Mouse (Mus musculus): ENCODE results near the gene Ostf1.

The Ostf1 gene

DNA sequence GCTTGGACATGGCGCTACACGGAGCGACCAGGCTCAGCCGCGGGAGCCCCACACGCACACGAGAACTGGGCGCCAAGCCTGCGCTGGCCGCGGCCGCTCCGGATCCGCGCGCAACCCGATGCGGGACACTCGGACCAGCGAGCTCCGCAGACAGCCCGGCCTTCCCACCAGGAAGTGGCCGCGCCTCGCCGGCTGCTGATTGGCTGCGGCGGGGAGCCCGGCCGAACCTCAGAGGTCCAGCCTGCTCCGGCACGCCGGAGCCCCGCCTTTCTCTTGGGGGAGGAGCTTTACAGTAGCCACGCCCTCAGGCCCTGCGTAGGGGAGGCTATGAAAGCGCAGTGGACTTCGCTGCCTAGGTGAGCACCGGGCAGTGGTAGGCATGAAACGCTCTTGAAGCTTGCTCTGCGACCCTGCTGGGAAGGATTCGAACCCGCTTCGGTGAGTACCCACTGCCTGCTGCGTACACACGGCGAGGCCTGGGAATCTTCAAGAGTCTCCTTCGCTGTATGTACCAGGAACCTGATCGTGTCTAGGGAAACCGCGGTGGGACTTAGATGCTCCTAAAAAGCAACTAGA, at the start of gene Ostf1, which contains the start of gene Nmrk1:
Gene Ostf1, minus strand, starts transcription at position 180 of the 576 bp plus-strand sequence.
Gene Nmrk1, plus strand, starts transcription at position 307 of the 576 bp plus-strand sequence.
- peak; percentile 98 for DNase-seq (ENCODE audit: low read depth)

DNA sequence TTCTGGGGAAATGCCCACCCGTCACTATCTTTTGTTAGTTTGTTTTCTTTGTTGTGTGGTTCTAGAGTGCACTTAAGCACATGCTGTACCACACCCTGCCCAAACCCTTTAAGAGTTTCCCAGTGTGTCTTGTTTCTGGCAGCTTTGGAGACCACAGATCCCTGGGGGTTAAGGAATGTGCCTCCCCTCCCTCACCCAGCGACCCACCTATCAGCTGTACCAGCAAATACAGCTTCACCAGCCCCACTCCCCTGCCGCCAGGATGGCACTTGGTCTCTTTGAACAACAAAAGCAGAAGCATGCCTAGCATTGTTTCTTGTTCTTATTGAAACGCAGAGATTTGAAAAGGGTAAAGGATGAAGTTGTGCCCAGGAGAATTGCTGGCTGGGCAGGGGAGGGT, 41.5 kb upstream of the Ostf1 start:
- no peak for DNase-seq (ENCODE audit: low read depth)

DNA sequence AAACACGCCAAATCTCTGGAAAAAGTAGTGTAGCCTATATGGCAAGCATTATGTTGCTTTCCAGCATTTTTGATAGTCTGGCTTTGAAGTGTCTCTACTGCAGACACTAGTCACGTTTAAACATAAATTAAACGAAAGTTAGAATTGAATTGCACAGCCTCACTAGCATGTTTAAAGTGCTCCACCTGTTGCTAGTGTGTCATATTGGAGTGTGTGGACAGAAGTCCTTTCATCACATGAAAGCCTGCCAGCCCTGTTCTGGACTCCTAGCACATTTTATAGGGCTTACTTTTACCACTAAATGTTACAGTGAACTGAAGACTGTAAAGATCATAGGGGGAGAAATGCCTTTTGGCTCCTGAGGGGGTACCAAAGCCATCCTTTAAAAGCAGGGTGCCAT, 40.9 kb upstream of the Ostf1 start:
- DNase-seq (ENCODE audit: low read depth): no peak

DNA sequence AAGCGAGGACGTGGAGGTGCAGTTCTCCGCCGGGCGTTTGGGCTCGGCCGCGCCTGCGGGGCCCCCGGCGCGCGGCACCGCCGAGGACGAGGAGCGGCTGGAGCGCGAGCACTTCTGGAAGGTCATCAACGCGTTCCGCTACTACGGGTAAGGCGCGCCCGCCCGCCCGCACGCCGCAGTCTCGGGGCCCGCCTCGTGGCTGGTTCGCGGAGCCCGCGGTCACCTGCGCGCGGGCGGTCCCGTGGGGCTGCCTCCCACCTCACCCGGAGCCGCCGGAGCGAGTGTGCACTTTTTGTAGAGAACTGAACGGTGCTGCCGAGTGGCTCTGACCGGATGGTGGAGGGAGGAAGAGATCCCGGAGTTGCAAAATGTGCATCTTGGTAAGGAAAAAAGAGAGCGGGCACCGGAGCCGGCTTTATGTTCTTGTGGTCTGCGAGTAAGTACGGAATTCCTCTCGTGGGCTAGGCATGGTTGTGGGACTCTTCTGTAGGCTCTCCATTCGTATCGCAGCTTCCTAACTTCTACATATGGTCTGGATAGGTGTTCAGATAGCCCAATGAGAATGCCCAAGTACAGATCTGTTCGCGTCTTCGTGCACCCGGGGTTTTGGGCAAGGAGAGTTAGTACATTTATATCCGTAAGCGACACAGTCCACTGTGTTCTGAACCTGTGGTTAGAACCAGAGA, 39.6 kb upstream of the Ostf1 start:
- peak; percentile 64 for DNase-seq (ENCODE audit: low read depth)

DNA sequence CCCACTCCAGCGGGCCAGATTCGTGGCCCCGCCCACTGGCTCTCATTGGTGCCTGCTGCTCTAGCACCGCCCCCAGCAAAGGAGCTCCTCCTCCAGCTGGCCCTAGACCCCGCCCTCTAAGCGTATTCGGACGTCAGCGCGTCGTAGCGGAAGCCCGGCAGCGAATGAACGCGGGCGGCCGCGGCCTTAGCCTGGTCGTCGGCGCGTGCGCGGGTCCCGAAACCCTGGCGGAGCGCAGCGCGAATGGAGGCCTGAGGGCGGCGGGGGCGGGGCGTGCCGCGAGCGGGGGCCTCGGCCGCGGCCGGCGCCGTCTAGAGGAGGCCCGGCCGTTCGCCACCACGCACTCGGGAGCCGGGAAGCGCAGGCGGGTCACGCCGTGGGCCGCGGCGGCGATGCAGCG, 39.0 kb upstream of the Ostf1 start, which contains the start of gene Carnmt1:
Gene Carnmt1, plus strand, starts transcription at position 157 of the 400 bp plus-strand sequence.
- DNase-seq (ENCODE audit: low read depth): peak; percentile 100

DNA sequence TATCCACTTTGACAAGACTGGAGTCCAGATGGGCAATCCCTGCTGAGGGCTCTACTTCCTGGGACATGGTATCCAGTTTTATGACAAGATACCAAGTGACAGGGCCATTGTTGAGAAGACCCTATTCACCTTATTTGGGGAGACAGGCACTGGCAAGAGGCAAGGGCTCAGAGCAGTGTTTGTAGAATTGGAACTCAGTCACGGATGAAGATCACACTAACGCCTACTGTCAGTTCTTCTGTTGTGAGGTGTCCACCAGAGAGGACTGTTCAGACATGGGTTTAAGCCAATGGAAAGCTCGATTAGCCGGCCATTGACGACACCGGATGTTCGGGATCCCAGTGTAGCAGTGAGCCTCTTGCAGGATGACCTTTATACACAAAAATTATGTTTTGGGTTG, 37.9 kb upstream of the Ostf1 start:
- no peak for DNase-seq (ENCODE audit: low read depth)

DNA sequence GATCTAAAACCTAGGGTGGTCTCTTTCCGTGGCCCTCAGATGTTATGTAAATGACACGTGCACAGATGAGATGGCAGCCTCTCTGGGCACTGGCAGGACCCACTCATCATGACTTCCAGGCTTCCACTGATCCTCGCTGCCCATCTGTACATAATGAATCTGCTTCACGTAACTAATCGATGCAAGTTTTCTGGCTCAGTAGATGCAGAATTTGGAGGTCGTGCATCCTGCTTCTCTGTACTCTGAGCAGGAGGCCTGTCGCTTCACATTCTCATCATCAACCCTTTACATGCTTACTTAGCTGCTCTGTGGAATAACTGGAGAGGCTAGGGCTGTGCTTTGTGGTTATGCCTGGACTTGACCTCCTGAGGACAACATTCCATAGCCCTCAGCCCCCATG, 35.3 kb upstream of the Ostf1 start:
- no peak for DNase-seq (ENCODE audit: low read depth)

DNA sequence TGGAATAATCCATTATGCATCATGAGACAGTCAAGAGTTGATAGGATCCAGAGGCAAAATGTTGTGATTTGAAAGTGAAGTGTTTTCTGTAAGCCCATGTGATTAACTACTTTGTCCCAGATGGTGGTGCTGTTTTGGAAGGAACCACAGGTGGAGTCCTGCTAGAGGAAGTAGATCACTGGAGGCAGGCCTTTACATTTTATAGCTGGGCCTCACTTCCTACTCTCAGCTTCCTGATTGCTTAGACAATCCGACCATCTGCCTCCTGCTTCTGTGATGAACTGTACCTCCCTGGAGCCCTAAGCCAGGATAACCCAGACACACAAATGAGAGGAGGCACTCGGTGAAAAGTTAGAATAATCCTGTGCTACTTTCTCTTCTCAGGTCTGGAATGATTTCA, 32.3 kb upstream of the Ostf1 start:
- peak; percentile 21 for DNase-seq (ENCODE audit: low read depth)

DNA sequence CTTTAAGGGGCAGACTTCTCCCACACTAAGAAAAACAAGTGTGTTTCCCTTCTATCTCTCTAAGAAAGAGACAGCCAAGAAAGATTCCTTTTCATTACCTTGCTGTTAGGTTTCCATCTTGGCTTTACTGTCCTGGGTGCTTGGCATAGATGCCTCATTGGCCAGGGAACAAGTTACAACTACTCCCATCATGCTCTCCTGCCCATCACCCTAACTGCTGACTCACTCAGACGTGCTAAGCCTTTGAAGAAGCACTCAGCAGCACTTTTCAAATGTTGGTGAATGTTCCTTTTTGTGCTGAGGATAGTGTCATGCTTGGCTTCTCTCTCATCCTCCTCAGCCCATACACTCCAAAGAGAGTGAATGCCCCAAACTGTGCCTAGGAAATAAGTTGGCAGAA, 30.1 kb upstream of the Ostf1 start:
- peak; percentile 63 for DNase-seq (ENCODE audit: low read depth)

DNA sequence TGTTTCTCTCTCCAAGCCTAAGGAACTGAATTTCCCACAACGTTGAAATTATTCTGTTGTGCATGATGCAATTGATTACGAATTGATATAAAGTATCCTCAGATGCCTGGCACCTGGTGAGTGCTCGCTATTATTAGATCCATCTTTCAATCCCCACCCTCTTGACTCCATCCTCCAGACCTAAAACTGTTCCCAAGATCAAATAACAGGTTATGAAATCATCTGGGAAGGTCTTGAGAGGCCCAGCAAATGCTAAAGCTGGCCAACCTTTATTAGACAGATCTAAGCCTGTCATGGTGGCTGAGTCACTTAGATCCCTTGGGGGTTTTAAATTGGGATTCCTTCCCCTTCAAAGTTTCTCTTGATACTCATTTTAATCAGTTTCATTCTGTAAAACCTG, 28.8 kb upstream of the Ostf1 start:
- DNase-seq (ENCODE audit: low read depth): peak; percentile 23

DNA sequence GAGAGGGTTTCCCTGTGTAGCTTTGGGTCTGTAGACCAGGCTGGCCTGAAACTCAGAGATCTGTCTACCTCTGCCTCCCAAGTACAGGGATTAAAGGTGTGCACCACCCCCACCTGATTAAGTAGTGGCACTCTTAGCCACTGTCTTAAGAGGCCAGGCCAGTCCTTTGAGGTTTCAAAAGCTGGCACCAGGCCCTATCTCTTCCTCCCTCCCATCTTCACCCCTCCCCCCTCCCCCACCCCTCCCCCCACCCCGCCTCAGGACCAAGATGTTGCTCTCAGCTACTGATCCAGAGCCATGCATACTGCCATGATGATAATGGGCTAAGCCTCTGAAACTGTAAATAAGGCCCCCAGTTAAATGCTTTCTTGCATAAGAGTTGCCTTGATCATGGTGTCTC, 27.7 kb upstream of the Ostf1 start:
- no peak for DNase-seq (ENCODE audit: low read depth)

DNA sequence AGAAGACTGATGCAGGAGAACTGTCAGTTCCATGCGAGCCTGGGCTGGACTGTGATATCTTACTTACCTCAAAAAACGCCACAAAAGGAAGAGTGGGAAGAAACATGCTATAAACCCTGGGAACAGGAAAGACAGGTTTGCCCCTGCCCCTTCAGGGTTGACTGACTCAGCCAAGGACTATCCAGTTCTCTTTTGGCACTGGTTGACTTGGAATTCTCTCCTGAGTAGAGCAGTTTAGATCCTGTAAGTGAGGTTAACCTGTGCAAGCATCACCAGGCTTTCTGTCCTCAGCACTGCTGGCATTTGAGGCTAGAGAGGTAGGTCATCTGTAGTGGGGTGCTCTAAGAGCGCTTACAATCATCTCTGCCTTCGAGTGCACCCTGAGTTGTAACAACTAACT, 26.9 kb upstream of the Ostf1 start:
- no peak for DNase-seq (ENCODE audit: low read depth)

DNA sequence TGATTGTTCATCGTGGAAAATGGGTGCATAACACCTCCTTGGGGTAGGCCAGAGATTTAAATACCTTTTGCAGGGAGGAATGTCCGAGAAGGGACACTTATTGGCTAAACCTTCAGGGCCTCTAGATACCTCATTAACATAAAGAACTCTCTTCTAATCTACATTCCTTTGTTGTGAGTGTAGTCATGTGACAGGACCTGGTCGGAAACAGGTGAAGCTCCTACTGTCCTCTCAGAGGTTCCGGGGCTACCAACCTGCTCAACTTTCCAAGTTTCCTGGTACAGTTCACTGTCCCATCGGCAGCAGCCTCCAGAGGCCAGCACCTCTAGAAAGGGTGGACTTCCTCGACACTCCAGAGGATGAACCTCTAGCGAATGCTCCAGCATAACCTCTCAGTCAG, 24.4 kb upstream of the Ostf1 start:
- no peak for DNase-seq (ENCODE audit: low read depth)

DNA sequence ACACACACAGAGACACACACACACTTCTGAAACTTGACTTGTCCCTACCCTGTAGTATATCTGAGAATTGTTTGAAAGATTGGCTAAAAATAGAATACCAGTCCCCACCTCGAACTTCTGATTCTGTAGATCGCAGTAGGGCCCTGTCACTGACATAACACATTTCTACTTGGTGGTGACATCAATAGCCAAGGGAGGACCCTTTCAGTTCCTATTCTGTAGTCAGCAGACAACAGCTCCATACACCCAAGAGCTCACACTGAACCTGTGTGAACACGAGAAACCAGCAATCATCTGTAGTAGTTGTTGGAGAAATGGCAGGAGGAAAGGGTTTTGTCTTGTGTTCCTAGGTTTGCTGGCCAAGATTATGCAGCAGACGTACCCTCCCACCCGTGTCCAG, 23.4 kb upstream of the Ostf1 start:
- no peak for DNase-seq (ENCODE audit: low read depth)

DNA sequence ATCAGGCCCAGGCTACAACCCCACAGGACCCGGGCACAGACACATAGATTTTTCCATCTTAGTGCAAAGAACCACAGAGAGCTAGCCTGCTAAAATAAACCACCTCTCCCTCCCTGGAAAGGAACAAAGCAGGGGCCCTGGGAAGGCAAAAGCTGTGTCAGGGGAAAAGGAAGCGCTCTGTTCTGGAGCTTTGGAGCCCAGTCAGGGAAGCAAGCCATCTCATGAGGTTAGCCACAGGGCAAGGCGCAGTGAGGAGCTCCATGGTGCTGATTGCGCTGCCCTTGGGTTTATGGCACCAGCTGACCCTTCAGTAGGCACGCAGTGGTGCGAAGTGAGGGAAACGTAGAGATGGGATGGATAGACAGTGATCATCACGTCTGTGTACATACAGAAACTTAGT, 22.7 kb upstream of the Ostf1 start:
- DNase-seq (ENCODE audit: low read depth): no peak

DNA sequence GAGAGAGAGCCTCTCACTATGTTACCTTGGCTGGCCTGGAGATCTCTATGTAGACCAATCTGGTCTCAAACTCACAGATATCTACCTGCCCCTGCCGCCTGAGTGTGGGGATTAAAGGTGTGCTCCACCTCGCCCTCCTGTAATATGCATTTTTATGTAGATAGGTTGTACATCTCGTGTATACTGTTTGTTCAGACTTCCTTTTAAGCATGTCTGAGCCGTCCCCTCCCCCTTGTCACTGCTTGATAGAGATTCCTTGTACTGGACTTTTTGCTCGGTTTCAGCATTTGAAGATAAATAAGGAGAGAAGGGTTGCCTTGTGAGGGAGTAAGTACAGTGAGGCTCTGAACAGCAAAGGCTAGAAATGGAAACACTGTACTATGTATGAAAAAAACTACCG, 21.4 kb upstream of the Ostf1 start:
- no peak for DNase-seq (ENCODE audit: low read depth)

DNA sequence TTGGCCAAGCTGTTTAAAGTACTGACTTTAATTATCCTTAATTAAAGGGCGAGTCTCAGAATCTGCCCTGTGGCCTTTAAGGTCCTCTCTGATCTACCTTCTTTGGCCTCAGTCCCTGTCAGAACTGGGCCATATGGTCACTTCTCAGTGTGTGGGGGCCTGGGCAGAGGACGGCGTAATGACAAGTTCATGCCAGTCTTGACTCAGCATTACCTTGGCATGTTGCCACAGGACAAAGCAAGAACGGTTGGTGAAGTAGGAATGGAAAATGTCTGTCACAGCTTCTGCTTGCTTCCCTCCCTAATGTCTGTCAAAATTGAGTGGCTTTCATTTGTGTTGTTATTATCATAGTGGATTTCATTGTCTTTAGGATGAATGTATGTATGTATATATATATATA, 21.0 kb upstream of the Ostf1 start:
- DNase-seq (ENCODE audit: low read depth): peak; percentile 24

DNA sequence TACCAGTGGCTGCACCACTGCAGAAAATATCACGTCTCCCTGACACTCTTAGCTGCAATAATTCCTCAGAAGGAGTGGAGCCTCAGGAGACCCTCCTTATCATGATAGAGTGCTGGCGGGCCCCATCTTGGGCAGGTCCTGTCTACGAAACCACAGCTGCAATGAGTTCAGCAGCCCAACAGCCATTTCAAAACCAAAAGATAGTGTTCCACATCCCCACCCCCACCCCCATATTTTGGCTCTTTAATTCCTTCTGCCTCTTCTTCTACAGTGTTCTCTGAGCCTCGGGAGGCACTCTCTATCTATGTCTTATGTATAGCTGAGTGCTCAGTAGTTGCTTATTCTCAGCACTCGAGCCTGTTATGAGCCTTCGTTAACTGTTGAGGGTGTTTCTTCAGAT, 18.9 kb upstream of the Ostf1 start:
- DNase-seq (ENCODE audit: low read depth): no peak

DNA sequence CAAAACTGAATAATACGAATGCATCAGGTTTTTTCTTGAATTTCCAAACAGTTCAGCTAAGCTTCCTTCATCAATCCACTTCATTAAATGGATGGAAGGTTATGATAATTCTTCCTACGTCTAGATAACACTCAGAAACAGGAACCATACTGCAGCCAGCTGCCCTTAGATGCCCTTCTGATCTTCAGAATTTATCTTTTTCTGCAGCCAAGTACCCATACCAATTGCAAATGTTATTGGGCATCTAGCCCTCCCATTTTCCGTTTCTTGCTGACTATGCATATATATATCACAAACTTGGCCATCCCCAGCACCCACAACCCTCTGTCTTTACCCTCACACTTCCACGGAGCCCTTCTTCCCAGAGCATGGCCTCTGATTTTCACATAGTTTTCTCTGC, 18.3 kb upstream of the Ostf1 start:
- DNase-seq (ENCODE audit: low read depth): no peak

DNA sequence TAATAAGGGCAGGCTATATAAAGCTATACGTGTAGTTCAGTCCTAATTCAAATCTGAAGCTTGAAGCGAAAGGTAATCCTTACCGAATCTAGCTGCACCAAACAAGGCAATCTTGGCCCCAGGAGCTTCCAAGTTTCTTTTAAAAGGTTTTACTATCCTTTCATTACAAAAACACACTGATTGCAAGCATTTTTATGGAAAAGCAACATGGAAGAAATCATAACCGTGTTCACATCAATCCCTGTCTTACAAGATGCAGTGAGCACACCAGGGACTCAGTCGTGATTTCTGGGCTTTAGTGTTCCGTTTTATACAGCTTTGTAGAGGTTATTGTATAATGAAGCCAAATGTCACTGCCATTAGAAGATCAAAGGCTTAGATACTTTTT, 16.9 kb upstream of the Ostf1 start:
- no peak for DNase-seq (ENCODE audit: low read depth)

DNA sequence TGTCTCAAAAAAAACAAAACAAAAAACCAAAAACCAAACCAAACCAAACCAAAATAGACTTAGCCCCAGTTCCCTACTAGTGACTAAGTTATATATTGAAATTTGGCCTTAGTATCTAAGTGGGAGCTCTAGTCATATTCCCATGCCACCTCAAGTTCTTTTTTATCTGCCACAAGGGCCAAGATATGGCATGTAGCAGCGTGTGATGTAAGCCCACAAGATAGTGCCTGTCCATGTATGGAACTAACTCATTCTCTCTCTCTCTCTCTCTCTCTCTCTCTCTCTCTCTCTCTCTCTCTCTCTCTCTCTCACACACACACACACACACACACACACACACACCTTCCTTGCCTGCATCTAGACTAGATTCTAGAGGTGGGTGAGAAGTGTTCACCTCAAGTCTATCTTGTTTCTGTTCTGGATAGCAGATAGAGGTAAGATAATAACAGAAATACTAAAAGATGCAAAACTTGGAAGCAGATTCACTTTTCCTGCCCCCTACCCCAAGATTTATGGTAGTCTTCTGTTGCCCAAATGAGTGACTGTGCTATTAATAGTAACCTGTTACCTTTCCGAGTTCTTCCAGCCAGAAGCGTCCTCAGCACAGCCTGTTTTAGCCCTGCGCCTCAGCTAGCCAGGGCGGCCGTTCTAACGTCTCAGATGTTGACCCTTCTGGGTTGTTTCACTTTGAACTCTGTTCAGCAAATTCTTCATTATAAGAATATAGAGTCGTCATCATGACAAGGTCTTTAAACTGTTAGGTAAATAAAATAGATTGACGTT, 16.3 kb upstream of the Ostf1 start:
- no peak for DNase-seq (ENCODE audit: low read depth)

DNA sequence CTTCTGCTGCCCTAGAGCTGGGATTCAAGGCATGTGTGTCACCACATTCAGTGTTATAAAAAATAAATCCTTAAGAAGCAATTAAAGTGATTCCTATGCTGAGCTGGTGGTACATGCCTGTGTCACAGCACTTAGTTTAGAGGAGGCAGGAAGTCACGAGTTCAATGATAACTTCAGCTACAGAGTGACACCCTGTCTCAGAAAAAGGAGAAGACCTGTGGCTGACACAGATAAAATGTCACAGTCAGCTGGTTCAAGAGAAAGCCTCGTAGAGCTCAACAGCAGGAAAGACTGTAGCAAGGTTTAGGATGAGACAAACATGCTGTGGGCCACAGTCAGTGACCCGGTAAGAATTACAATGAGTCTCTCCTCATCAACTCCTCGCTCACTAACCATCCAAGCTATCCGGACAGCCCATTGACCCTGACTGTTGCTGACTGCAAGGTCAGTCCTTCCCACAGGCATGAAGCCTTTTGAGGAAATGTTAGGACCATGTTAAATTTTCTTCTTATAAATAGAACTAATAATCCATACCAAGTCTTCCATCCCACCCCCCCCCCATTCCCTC, 15.3 kb upstream of the Ostf1 start:
- DNase-seq (ENCODE audit: low read depth): no peak

DNA sequence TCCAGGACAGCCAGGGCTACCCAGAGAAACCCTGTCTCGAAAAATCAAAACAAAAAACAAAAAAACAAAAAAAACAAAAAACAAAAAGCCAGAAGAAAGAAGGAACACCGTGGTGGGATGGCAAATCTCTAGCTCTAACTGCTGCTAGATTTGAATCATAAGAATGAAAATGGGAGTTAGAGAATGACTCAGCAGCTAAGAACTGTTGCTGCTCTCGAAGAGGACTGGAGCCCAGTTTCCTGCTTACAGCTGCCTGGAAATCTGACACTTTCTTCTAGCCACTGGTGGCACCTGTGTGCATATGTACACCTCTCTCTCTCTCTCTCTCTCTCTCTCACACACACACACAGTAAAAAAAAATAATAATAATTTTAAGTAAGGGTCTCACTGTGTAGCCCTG, 14.8 kb upstream of the Ostf1 start:
- peak; percentile 70 for DNase-seq (ENCODE audit: low read depth)

Data from NIH3T3 (cell line).